Mouse (Mus musculus) megakaryocyte, embryonic 14.5 days (primary cell): ENCODE measurements around the gene Aunip.

Source experiments
- FLI1 ChIP-seq: IDR thresholded peaks from 2 replicates; pipeline ENCODE4 v1.6.1; 2012; ENCODE audit warnings: low read length, inconsistent platforms, mixed read lengths
- GATA1 ChIP-seq: IDR thresholded peaks from 3 replicates; pipeline ENCODE4 v1.6.1; 2012; ENCODE audit warnings: mixed read lengths, low read length, inconsistent platforms, borderline replicate concordance

DNA sequence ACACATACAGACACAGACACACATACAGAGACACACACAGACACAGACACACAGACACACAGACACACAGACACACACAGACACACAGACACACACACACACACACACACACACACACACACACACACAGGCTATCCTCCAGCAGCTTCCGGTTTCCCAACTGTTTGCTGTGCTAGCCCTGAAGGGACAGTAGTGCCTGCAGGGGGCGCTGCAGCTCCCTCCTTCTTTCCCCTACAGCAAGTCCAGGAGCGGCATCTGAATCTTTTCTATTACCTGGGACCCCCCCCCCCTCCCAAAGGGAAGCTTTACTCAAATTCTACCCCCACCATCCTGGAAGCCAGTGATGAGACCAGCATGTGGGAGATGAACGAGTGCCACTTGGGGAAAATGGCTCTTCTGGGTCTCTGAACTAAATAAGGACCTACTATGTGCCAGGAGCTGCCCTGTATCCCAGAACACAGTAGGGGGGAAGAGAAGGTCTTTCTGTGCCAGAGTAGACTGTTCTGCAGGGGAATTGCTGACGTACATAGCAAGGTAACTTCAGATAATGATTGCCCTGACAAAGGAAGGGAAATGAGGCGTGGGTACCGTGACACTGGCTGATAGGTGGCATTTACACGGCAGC is 45.3 kb downstream of the Aunip start:
- no peak for TF ChIP-seq GATA1
- no peak for TF ChIP-seq FLI1
